Mouse (Mus musculus): ENCODE measurements at regions not wholly inside any gene's neighbourhood (a gene's known extent, or its start where the extent isn't known, plus 50 kb on each side); places are given as distances from the start of the nearest gene placed in this dataset.

DNA sequence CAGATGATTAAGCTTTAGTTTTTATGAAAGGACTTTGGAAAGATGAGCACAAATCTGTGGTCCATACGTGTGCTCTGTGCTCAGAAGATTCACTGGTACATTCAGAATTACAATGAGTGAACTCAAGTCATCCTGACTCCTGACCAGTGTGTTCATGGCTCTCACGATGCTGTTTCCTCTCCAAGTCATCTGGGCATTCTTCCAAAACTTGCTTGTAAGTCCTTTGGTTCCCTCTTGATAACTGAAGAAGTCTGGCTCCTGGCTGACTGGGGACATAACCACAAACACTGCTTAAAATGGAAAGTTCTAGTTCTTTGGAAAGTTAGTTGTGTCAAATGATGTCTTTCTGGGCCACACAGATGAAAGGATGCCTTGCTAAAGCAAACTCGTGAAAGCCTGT lies 57.2 kb upstream of the Rims1 start:
- H3K4me1 ChIP-seq (ENCODE audit: control insufficient read depth in 1 of 2, insufficient read depth in 2 of 2, low read length in 2 of 2): no peaks in the 10 kb centered on the region
- DNase-seq (ENCODE audit: low read depth, low spot score): peak; percentile 4
- H3K27ac ChIP-seq (ENCODE audit: control insufficient read depth, low read depth, low read length): no peak overlapping the region
- H3K4me3 ChIP-seq (ENCODE audit: control insufficient read depth in 1 of 2, insufficient read depth in 1 of 2, low read depth in 2 of 2, low read length in 2 of 2): no peak overlapping the region
- TF ChIP-seq POLR2A (IDR thresholded peaks at IDR 0.05; ENCODE audit: control insufficient read depth in 1 of 2, insufficient read depth in 1 of 2, low read depth in 1 of 2, low read length in 2 of 2, poor library complexity in 1 of 2) (no peak), SIN3A (IDR thresholded peaks at IDR 0.05; ENCODE audit: low read length) (no peak), CHD2 (IDR thresholded peaks at IDR 0.05; ENCODE audit: low read length) (no peak), RCOR1 (IDR thresholded peaks at IDR 0.05; ENCODE audit: low read depth, low read length) (no peak)
- no peaks in the 10 kb centered on the region for H3K9me3 ChIP-seq (replicated peaks; ENCODE audit: insufficient read depth, low read length)
- no peaks in the 10 kb centered on the region for H3K27me3 ChIP-seq (ENCODE audit: control insufficient read depth in 1 of 2, insufficient read depth in 2 of 2, low read length in 2 of 2)
- H3K9ac ChIP-seq (ENCODE audit: control insufficient read depth, low read depth, low read length, poor library complexity, severe bottlenecking): no peak overlapping the region
- H3K79me2 ChIP-seq (ENCODE audit: control insufficient read depth, insufficient read depth, low read length, poor library complexity): no peaks in the 10 kb centered on the region
- no peaks in the 10 kb centered on the region for H3K36me3 ChIP-seq (ENCODE audit: control insufficient read depth in 1 of 2, insufficient read depth in 2 of 2, low read length in 2 of 2)

Data from MEL (cell line).